Mouse (Mus musculus) c-Kit-negative CD71-positive TER-119-positive erythroid progenitor cells, embryonic 14.5 days (primary cell): ENCODE measurements at regions not wholly inside any gene's neighbourhood (a gene's known extent, or its start where the extent isn't known, plus 50 kb on each side); places are given as distances from the start of the nearest gene placed in this dataset.

ENCODE experiments used
- DNase-seq: peaks from one replicate; pipeline ENCODE4 v3.0.0-alpha.2; 2013; ENCODE audit warnings: low read depth, low spot score

- no peak for DNase-seq
These were observed 59.6 kb upstream of the Hs6st1 start for GRCm38 (mm10) chr1:36008598-36008997.

DNA sequence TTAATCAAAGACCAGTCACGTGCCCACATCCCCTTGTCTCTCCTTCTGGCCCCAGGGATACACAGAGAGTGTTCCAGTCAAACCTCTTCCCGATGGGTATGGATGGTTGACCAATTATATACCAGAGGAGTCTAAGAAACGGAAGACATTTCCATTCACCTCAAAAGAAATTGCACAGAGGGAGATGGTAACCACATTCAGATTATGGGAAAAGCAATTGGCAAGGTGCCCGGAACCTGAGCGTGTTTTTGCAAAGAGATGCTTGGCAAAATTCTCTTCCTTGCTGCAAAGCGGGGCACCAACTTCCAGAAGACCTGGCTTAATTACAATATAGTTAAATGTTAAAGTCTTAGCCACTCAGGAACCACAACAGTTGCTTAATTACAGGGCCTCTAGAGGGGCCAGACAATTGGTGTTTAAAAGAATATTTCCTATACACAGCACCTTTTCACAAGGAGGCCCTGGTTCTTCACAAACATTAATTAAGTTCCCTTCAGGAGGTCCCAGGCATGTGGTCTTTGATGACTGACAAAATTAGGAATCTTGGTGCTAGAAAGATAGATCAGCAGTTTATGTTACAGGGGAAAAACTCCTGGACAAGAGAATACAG, 59.1 kb upstream of the Hs6st1 start:
- no peak for DNase-seq

DNA sequence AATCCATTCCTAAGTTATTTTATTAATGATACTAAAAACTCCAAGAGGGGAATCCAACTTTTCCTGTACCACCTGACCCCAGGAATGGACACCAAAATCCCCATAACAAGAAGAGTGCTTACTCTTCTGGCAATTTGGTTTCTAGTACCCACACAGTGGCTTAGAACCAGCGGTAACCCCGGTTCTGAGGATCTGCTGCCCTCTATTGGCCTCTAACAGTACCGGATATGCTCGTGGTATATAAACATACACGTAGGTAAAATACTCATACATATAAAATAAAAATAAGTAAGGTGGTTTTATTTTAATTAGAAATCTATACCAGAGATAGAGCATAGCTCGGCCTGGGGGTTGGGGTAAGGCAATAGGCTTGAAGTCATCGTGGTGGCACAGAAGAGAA, 58.0 kb upstream of the Hs6st1 start:
- DNase-seq: no peak

GRCm38 (mm10) chr1:36010834-36011233, 57.4 kb upstream of the Hs6st1 start:
- DNase-seq: no peak

- DNase-seq: no peak
These were observed 56.0 kb upstream of the Hs6st1 start for GRCm38 (mm10) chr1:36012081-36012765.

DNA sequence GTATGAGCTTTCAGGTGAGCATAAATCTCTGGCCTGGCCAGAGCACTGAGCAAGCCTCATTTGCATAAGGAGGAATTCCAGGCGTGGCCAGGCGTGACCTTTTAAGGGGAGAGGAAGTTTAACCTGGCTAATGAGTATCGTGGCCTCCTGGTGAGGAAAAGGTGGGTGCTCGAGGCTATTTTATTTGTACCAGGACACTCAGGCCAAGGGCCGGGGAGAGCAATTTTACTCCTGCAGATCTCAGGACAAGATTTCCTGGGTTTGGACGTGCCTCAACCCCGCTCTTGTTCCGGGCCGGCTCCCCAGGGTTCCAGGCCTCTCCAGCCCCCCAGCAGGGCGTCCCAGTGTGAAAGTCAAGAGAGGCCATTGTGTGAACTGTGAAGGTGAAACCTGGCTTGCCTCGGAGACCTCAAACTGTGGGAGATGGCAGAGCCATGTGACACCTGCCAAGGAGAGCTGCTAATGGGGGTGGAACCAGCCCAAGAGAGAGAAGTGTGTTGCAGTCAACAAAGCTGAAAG, 54.3 kb upstream of the Hs6st1 start:
- no peak for DNase-seq

DNA sequence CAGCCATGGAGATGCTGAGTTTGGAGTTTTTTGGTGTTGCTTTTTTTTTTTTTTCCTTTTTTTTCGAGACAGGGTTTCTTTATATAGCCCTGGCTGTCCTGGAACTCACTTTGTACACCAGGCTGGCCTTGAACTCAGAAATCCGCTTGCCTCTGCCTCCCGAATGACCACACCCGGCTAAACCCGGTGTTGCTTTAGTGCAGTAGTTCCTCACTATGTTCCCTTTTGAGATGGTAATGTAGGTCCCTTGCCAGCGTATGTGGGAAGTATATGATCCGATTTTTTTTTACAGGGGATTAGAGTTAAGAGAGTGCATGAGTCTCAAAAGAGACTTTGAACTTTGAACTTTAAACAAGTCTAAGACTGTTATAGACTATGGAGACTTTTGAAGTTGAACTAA, 53.8 kb upstream of the Hs6st1 start:
- DNase-seq: no peak

- DNase-seq: no peak
These were observed 53.0 kb upstream of the Hs6st1 start for GRCm38 (mm10) chr1:36015210-36015609.

GRCm38 (mm10) chr1:36016566-36016965, 51.6 kb upstream of the Hs6st1 start:
- no peak for DNase-seq

DNA sequence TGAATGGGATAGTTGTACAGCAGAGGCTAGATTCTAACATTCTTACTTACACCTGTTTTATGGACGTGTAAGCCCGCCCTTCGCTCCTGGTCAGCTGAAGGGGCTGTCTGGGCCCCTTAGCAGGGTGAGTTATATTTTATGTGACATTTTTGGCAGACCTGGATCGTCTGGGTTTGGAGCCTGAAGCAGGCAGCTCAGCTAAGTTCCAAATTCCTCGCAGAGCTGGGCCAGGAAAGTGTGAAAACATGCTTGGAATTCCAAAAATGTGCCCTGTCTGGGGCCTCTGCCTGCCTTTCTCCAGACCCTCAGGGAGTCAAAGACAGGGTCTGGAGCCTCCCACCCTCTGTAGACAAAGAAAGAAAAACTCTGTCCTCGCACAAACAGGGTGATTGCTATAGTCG, 51.1 kb upstream of the Hs6st1 start:
- no peak for DNase-seq

GRCm38 (mm10) chr1:36017656-36018055, 50.5 kb upstream of the Hs6st1 start:
- DNase-seq: no peak
